Mouse (Mus musculus): ENCODE data around the gene Arhgef7.
A peak's percentile ranks its signal among the peaks of the same experiment; 100 is the strongest.

Arhgef7 gene

DNA sequence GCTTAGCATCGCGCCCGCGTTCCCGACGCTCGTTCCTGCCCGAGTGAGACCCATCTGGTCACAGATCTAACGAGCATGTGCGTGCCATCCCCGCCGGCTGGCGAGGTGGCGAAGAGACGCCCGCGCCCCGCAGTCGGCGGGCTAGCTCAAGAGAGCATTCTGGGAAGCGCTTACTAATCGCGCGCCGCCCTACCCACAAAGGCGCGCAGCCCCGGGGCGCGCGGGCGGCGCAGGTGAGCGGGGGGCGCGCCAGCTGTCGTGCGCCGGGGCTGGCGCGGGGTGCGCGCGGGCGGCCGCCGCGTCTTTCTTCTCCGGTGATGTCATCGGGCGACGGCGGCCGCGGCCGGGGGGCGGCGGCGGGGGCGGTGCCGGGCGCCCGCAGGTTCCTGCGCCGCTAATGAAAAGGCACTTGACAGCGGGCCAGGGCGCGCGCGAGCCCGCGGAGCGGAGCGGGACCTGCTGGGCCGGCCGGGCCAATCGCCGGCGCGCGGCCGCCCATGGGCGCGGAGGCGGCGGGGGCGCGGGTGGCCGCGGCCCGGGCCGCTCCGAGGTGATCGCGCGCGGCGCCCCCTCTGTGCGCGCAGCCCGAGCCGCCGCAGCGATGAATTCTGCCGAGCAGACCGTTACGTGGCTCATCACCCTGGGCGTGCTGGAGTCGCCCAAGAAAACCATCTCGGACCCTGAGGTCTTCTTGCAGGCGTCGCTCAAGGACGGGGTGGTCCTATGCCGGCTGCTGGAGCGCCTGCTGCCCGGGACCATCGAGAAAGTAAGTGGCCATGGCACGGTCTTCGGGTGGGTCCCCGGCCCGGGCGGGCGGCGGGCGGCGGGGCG, at the start of gene Arhgef7:
Gene Arhgef7, plus strand, starts transcription at position 71 of the 831 bp plus-strand sequence.
- DNase-seq = peak; percentile 48

- no peak for DNase-seq
Observed at GRCm38 (mm10) chr8:11684558-11684957, 43.0 kb upstream of the Arhgef7 start.

GRCm38 (mm10) chr8:11687251-11687650, 40.3 kb upstream of the Arhgef7 start:
- DNase-seq = no peak

DNA sequence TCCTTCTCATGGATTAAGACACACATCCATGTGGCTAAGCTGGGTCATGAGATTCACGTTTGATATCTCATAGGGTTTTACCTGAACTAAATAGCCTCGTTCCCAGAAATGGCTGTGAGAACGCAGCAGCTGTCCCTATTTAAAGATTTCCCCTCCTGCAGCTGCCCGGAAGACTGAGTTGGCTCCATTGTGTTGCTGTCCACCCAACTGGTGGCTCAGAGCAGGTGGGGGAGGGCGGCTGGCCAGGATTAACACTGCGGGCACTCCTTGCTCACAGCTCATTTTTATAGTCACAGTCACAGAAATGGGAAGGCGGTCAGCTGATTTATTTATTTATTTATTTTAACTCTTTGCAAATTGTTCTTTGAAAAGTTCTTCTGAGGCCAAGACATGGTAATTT, 37.6 kb upstream of the Arhgef7 start:
- DNase-seq = no peak

- DNase-seq = no peak
Observed at GRCm38 (mm10) chr8:11691284-11691683, 36.2 kb upstream of the Arhgef7 start.

DNA sequence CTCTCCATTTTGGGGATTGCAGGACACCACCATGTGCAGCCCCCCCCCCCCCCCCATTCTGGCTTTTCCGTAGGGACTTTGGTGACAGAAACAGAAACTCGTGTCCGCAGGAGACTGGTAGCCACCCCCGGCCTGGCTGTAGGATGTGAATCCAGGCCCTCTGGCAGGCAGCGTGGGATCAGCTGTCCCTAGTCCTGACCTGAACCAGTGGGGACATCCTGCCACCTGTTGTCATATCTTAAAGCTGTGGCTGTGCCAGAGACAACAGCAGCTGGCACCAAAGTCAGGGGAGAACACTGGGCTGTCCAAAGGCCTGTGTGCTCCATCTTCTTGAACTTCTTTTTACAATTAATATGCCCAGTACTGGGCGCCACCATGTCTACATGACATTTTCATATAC, 35.8 kb upstream of the Arhgef7 start:
- DNase-seq = no peak

GRCm38 (mm10) chr8:11692455-11692854, 35.1 kb upstream of the Arhgef7 start:
- no peak for DNase-seq

DNA sequence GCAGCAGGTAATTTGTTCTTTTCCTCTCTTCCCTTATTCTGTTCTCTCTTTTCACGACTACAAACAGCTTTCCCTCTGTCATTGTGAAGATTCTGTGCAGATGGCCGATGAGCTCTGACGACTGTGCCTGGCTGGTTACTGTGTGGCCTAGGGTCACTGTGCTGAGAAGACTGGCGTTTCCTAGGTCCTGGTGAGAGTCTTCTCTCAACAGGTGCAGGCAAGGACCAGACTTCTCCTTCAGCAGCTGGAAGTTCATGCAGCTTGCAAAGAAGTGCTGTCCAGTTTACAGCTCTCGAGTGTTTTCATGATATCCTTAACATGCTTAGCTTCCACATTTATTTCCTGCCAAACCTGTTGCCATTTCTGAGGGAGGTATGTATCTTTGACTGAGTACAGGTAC, 33.5 kb upstream of the Arhgef7 start:
- DNase-seq = no peak

DNA sequence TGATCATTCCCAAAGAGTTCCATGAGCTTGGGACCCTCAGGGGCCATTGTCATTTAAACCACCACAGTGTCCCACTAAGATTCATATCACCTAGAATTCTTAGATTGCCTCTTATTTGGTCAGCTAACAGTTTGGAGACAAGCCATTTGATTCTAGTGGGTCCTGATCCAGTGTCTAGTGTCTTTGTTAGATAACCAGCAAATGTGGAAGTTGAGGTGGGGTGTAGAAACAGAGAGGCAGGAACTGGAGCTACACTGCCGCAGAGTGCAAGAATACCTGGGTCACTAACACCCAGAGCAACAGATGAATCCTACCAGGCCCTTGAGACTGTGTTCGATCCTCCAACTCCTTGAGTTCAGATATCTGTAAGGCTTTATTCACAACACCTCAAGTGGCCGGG, 31.3 kb upstream of the Arhgef7 start:
- no peak for DNase-seq

DNA sequence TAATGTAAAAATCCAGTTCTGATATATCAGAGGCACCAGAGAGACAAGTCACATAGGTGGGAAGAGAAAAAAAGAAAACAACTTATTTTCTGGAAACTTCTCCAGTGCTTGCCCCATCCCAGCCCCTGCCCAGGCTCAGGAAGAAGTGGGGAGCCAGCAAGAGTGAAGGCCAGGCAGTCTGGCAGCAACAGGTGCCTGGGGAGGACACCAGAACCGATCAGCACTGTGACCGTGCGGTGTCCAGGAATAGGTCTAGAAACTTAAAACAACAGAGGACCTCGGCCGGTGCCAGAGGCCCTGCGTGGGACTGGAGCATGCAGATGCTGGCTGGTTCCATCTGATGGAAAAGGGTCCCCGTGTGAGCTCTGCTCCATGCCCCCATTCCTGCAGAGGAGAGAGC, 30.1 kb upstream of the Arhgef7 start:
- DNase-seq = no peak

- no peak for DNase-seq
Observed at GRCm38 (mm10) chr8:11699442-11700001, 28.0 kb upstream of the Arhgef7 start.

- DNase-seq = peak; percentile 86
Observed at GRCm38 (mm10) chr8:11700060-11701032, 27.2 kb upstream of the Arhgef7 start.

- no peak for DNase-seq
Observed at GRCm38 (mm10) chr8:11701033-11701362, 26.5 kb upstream of the Arhgef7 start, which contains the start of gene 1700016D06Rik. 1700016D06Rik (minus strand) TSS chr8:11701063.

- DNase-seq = peak; percentile 37
Observed at GRCm38 (mm10) chr8:11701428-11701827, 26.1 kb upstream of the Arhgef7 start.

- DNase-seq = no peak
Observed at GRCm38 (mm10) chr8:11703789-11704188, 23.7 kb upstream of the Arhgef7 start.

DNA sequence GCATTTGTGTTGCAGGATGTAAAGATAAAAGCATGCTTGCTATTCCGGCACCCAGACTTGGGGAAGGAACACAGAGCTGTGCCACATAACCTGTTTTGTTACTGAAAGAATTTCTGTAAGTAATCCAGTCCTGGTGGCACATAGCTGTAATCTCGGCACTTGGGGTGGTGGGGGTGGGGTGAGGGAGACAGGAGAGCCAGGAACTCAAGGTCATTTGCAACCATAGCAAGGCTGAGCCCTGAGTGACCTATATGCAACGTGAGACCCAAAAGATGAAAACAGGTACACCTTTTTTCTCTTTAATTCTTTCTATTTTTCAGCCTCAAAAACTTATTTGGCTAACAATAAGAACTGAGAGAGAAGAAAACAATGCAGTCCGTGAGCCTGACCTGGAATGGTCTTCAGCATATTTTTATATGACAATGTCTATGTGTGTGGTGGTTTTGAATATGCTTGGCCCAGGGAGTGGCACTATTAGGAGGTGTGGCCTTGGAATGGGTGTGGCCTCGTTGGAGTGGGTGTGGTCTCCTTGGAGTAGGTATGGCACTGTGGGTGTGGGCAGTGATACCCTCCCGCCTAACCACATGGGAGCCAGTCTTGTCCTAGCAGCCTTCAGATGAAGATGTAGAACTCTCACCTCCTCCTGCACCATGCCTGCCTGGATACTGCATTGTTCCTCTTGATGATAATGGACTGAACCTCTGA, 22.7 kb upstream of the Arhgef7 start:
- no peak for DNase-seq

GRCm38 (mm10) chr8:11705818-11706217, 21.7 kb upstream of the Arhgef7 start:
- DNase-seq = no peak

DNA sequence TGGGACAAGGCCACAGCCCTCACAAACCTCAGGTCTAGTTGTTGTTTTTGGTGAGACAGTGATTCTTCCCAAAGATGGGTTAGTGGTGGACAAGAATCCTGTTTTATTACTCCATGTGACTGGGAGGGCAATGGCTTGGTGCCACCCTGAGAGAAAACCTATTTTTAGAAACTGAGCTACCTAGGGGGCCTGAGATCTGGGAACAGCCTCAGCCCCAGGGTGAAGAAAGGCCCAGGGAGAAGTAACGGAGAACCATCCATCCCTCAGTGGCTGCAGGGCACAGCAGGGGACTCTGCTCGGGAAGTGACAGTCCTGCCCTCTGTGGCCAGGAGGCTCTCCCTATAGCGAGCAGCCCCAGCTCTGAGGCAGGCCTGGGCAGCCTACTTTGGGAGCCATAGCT, 19.8 kb upstream of the Arhgef7 start:
- peak; percentile 46 for DNase-seq

DNA sequence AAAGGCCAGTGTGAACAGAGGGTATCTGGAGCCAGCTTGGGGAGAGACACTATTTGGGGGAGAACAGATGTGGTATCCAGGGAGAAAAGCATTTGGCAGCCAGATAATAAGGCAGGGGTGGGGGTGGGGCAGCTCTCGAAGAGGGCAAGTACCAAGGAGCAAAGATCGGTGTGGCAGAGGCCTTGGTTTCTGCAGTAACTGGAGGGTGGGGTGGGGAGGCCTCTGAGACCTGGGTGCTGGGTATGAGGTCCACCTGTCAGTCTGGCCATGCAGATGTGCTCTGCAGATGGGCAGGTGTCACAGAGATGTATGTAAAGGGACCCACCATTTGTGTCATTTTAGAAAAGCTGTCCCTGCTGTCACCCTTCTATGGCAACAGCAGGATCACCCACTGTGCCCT, 18.7 kb upstream of the Arhgef7 start:
- DNase-seq = peak; percentile 45

GRCm38 (mm10) chr8:11709542-11709941, 18.0 kb upstream of the Arhgef7 start:
- DNase-seq = no peak

- DNase-seq = no peak
Observed at GRCm38 (mm10) chr8:11710415-11710814, 17.1 kb upstream of the Arhgef7 start.

- DNase-seq = no peak
Observed at GRCm38 (mm10) chr8:11712244-11712643, 15.3 kb upstream of the Arhgef7 start.

DNA sequence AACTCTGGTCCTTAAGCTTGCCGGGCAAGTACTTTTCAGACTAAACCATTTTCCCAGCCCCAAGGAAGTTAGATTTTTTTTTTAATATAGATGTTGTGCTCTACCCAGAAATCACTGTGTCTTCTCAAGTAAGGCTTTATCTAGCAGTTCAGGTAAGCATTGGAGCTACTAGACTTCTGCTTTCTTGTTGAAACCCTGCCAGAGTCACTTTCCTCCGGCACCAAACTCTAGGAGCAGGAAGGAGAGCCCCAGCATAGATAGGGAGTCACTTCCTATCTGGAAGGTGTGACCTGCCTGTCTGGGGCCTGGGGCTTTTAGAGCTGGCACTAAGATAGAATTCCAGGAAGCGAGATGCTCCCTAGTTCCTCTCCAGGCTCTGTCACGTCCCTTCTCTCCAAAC, 10.3 kb upstream of the Arhgef7 start:
- no peak for DNase-seq
